Mouse (Mus musculus) heart, embryonic 16.5 days (tissue): Measurements from ENCODE around the gene Srgn. TPM values are rescaled to one million over a fixed set of nuclear protein-coding genes. Genes with fewer than 3 reads are reported as not detected.

ENCODE experiments used
- ATAC-seq: fragments of 200-750 bp; cut with Nextera tagmentation; replicated peaks from 2 replicates; pipeline ENCODE4 v1.8.0; 2017; ENCODE audit warnings: moderate number of reproducible peaks; ENCODE audit not compliant: insufficient read depth, low FRiP score; ENCODE audit errors: extremely low read depth
- H3K27ac ChIP-seq: fragments of 300-500 bp; sonication (generic); 2 replicates; pipeline ENCODE4 v1.5.1; 2014; ENCODE audit warnings: mild to moderate bottlenecking, low read length, control low read depth, moderate library complexity
- H3K27me3 ChIP-seq: fragments of 300-500 bp; sonication (generic); 2 replicates; pipeline ENCODE4 v1.6.1; 2014; ENCODE audit warnings: low read length, mixed read lengths; ENCODE audit not compliant: control insufficient read depth, insufficient read depth
- H3K36me3 ChIP-seq: fragments of 300-500 bp; sonication (generic); 2 replicates; pipeline ENCODE4 v1.6.1; 2014; ENCODE audit not compliant: control insufficient read depth, insufficient read depth
- H3K4me1 ChIP-seq: fragments of 300-500 bp; sonication (generic); 2 replicates; pipeline ENCODE4 v1.6.1; 2014; ENCODE audit warnings: low read length, mixed read lengths; ENCODE audit not compliant: control insufficient read depth, insufficient read depth
- H3K4me2 ChIP-seq: fragments of 300-500 bp; sonication (generic); 2 replicates; pipeline ENCODE4 v1.6.1; 2014; ENCODE audit warnings: low read depth, mild to moderate bottlenecking, control low read depth, low read length
- H3K4me3 ChIP-seq: fragments of 300-500 bp; sonication (generic); 2 replicates; pipeline ENCODE4 v1.5.1; 2014; ENCODE audit warnings: mild to moderate bottlenecking, control low read depth, low read length
- H3K9ac ChIP-seq: fragments of 300-500 bp; sonication (generic); 2 replicates; pipeline ENCODE4 v1.6.1; 2014; ENCODE audit warnings: low read length, control low read depth
- H3K9me3 ChIP-seq: fragments of 300-500 bp; sonication (generic); replicated peaks from 2 replicates; pipeline ENCODE4 v1.6.1; 2016; ENCODE audit warnings: low read length; ENCODE audit not compliant: control insufficient read depth
- WGBS: fragments of 180-500 bp; shearing (Covaris S2); extraction: QIAGEN DNeasy Blood & Tissue Kit; methylation state at CpG from one replicate; pipeline ENCODE4 v1.1.7; 2014; 5-methylcytosine and 5-hydroxymethylcytosine counted together
- polyA plus RNA-seq: library from polyadenylated mRNA; unstranded; fragments of >200 nt; fragmentation: Nextera tagmentation; extraction: Ambion mirVana; gene quantifications from 2 replicates; pipeline ENCODE4 v1.2.1, GENCODE M21; 2015

Srgn gene
- polyA plus RNA-seq, 1 experiment from 2014 or later: 28.8 TPM

DNA sequence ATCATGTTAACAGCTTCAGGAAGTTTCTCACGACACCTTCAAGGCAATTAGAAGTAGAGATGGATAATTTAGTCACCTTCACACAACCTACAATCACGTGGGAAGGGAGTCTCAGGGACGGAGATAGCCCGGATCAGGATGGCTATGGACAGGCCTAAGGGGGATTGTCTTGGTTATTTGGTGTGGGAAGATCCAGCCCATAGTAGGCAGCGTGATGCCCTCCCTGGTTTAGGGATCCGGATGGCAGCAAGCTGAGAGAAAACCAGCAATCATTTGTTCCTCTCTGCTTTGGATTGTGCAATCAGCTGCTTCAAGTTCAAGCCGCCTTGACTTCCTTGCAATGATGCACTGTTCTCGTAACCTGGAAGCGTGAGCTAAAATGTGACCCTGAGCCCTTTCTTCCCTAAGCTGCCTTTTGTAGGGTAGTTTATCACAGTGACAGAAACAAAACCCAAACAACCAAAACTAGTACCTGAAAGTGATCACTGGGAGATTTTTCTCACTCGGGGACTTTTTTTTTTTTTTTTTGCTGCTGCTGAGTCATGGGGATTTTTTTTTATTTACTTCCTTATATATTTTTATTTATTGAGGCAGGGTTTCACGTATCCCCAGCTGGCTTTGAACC lies 18.1 kb downstream of the Srgn start:
- H3K9ac ChIP-seq: no peak overlapping the region
- no peak overlapping the region for H3K4me3 ChIP-seq
- ATAC-seq: no peak
- H3K4me2 ChIP-seq: peak overlapping the region; percentile 74; the same call in 1 of the 2 replicates
- no peaks in the 10 kb centered on the region for H3K9me3 ChIP-seq
- 0 out of 2 replicates have a peak, but pooled peaks cover 2% of the 10 kb centered on the region for H3K4me1 ChIP-seq
- peak overlapping the region; percentile 45 for H3K27ac ChIP-seq
- H3K27me3 ChIP-seq: no peaks in the 10 kb centered on the region
- 57% methylated on average over 11 of the region's 11 CpGs for WGBS
- no peaks in the 10 kb centered on the region for H3K36me3 ChIP-seq

DNA sequence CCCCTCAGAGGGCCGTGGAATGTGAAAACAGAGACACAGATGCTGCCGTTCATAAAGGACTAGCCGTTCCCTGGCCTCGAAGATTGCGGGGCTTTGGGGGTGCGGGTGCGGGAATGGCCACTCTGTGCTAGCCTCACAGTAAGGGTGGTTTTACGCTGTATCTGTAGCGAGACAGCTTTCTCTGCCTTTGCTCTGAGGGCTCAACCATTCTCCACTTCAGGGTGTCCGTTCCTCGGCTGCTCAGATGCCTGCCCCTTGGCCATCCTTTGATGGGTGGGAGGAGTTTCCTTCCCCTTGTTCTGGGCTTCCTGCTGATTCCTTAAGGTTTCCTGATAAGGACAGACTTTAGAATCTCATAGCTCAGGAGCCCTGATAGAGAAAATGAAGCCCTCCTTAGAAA lies 18.8 kb downstream of the Srgn start:
- Histone ChIP-seq H3K27me3 (no peaks in the 10 kb centered on the region), H3K9ac (peak overlapping the region; percentile 45; the same call in 1 of the 2 replicates), H3K4me2 (peak overlapping the region; percentile 74), H3K4me3 (peak overlapping the region; percentile 42), H3K27ac (peak overlapping the region; percentile 45), H3K36me3 (no peaks in the 10 kb centered on the region), H3K9me3 (no peaks in the 10 kb centered on the region), H3K4me1 (0 out of 2 replicates have a peak, but pooled peaks cover 2% of the 10 kb centered on the region)
- WGBS: 5% methylated on average over 11 of the region's 11 CpGs
- peak; percentile 37; the same call in 1 of the 2 replicates for ATAC-seq

DNA sequence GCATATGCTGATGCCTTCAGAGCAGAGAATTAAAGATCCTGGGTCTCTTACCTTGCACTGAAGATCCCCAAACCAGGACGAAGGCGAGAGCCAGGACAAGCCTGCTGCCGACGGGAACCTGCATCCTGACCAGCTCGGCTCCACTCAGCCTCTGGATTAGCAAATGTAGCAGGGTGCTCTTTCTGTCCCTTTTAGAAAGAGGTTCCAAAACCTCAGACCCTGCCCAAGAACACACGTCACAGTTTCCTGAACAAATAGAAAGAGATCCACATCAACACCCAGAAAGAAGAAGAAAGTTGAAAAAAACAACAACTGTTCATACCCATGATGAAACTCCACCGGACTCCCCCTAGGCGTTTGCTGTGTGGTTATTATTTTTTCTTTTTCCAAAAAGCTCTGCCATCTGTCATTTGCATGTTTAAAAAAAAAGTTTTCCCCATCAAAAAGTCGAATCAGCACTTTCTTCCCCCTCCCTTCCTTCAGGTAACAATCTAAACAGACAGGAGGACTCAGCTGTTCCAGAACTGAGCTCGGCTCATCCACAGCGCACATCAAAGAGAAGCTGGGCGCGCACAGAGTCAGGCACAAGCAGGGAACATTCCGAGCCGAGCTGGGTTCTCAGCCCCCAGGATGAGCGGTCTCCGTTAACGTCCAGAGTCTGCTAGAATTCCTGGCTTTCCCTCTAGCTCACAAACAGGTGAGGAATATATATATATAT lies 19.5 kb downstream of the Srgn start:
- Histone ChIP-seq H3K4me1 (0 out of 2 replicates have a peak, but pooled peaks cover 2% of the 10 kb centered on the region), H3K27me3 (no peaks in the 10 kb centered on the region), H3K4me2 (peak overlapping the region; percentile 74), H3K9me3 (no peaks in the 10 kb centered on the region), H3K27ac (peak overlapping the region; percentile 40), H3K36me3 (no peaks in the 10 kb centered on the region), H3K4me3 (peak overlapping the region; percentile 42), H3K9ac (peak overlapping the region; percentile 46)
- WGBS: 10% methylated on average over 18 of the region's 18 CpGs
- no peak for ATAC-seq

DNA sequence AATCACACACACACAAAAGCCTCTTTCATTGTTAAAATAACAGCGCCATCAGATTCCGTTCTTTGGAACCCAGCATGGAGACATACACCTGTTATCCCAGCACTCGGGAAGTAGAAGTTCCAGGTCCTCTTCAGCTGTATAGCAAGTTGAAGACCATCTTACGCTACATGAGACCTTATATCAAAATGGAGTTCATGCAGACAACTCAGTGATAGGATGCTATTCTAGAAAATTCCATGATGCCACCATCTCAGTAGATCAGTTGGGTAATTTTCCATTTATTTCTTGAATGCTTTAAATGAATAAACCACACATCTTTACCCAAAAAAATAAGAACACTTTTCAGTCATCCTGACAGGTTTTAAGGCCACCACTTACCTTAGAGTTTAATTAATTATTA lies 20.2 kb downstream of the Srgn start:
- H3K9me3 ChIP-seq: no peaks in the 10 kb centered on the region
- peak overlapping the region; percentile 18 for H3K4me3 ChIP-seq
- no peak overlapping the region for H3K27ac ChIP-seq
- H3K9ac ChIP-seq: no peak overlapping the region
- H3K27me3 ChIP-seq: no peaks in the 10 kb centered on the region
- 0 out of 2 replicates have a peak, but pooled peaks cover 2% of the 10 kb centered on the region for H3K4me1 ChIP-seq
- ATAC-seq: no peak
- 86% methylated on average over 4 of the region's 4 CpGs for WGBS
- H3K36me3 ChIP-seq: no peaks in the 10 kb centered on the region
- peak overlapping the region; percentile 74 for H3K4me2 ChIP-seq

DNA sequence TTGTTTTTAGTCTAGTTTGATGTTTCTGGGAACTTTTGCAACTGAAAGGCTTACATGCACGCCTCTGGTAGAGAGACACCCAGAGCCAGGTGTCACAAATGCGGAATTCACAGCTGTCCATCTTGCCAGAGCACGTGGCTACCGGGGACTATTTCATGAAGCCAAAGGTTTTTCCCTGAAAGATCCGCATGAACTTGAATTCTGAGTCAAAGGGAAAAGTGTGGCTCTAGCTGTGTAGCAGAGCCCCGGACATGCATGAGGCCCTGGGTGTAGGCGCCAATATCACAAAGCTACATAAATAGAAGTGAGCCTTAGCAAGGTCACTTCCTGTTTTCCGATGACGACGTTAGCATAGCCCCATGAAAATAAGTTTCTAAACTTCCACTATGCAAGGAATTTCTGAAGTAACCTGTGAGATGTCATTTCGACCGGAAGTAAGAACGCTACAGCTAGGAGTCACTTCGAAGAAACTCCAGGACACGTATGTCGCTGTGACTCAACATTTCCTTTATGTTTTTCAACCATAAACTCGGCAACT lies 21.2 kb downstream of the Srgn start:
- peak overlapping the region; percentile 36 for H3K4me2 ChIP-seq
- 62% methylated on average over 17 of the region's 17 CpGs for WGBS
- H3K36me3 ChIP-seq: no peaks in the 10 kb centered on the region
- peak overlapping the region; percentile 20 for H3K4me3 ChIP-seq
- H3K9ac ChIP-seq: no peak overlapping the region
- 0 out of 2 replicates have a peak, but pooled peaks cover 2% of the 10 kb centered on the region for H3K4me1 ChIP-seq
- H3K9me3 ChIP-seq: no peaks in the 10 kb centered on the region
- no peaks in the 10 kb centered on the region for H3K27me3 ChIP-seq
- ATAC-seq: no peak
- H3K27ac ChIP-seq: peak overlapping the region; percentile 15

DNA sequence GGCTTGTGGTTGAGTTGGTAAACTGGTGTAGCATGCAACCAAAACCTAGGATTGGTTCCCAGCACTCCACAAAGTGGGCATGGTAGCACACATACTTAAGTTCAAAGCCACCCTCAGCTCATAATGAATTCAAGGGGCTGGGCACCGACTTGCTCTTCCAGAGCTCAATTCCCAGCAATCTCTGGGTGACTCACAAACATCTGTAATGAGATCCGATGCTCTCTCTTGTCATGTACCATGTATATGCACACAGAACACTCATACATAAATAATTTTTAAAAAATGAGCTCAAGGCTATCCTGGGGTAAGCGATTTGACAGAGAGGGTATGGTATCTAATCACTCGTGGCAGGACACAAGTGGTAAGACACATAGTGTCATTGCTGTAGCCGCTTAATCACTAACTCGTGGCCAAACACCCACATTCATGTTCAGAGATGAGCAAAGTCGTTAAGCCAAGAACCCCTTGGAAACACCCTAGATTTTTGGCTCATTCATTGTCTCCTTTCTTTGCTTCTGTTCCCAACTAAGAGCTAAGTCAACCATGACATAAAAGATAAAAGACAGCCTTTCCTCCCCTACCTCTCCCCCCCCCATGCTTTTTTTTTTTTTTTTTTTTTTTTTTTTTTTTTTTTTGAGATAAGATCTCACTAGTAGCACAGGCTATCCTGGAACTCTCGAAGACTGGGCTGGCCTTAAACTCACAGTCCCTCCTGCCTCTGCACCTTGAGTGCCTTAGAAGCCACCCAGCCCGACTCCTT lies 21.8 kb downstream of the Srgn start:
- H3K4me1 ChIP-seq: peaks cover 2% of the 10 kb centered on the region; the same call in 1 of the 2 replicates
- H3K27ac ChIP-seq: peak overlapping the region; percentile 15
- H3K4me3 ChIP-seq: no peak overlapping the region
- no peaks in the 10 kb centered on the region for H3K9me3 ChIP-seq
- H3K36me3 ChIP-seq: no peaks in the 10 kb centered on the region
- H3K9ac ChIP-seq: no peak overlapping the region
- H3K27me3 ChIP-seq: no peaks in the 10 kb centered on the region
- no peak for ATAC-seq
- 76% methylated on average over 9 of the region's 9 CpGs for WGBS
- no peak overlapping the region for H3K4me2 ChIP-seq

DNA sequence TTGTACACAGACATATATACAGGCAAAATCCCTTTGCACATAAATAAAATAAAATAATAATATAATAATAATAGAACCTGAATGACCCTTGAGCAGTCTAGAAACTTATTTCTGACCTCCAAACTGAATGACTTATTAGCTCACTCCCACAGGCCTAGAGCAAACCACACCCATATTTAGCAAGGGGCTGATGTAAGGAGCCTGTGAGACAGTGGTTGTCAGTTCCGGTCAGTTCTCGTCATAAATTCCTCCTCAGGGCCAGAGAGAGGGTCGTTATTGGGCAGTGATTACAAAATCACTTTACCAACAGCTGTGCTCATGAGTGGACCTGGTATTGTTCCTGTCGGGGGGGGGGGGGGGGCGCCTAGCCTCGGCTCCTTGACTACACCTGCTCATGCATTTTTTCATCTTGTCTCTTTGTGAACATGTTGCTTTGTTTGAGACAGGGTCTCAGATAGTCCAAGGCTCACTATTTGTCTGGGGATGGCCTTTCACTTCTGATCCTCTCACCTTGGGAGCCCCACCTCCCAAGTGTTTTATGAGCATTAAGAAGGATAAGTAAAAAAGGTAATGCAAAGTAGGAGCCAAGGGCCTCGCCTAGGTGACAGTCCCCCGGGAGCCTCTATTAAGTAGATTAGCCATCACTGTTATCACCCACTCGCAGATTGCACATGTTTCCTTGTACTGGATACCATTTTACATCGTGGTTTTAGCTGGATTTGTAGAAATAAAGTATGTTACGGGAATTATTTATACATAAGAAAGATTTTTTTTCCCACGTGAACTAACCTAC lies 23.2 kb downstream of the Srgn start:
- no peak for ATAC-seq
- peaks cover 2% of the 10 kb centered on the region; the same call in 1 of the 2 replicates for H3K4me1 ChIP-seq
- WGBS: 63% methylated on average over 12 of the region's 12 CpGs
- H3K4me2 ChIP-seq: no peak overlapping the region
- no peaks in the 10 kb centered on the region for H3K27me3 ChIP-seq
- no peak overlapping the region for H3K27ac ChIP-seq
- H3K9ac ChIP-seq: no peak overlapping the region
- no peaks in the 10 kb centered on the region for H3K9me3 ChIP-seq
- H3K36me3 ChIP-seq: no peaks in the 10 kb centered on the region
- H3K4me3 ChIP-seq: no peak overlapping the region

DNA sequence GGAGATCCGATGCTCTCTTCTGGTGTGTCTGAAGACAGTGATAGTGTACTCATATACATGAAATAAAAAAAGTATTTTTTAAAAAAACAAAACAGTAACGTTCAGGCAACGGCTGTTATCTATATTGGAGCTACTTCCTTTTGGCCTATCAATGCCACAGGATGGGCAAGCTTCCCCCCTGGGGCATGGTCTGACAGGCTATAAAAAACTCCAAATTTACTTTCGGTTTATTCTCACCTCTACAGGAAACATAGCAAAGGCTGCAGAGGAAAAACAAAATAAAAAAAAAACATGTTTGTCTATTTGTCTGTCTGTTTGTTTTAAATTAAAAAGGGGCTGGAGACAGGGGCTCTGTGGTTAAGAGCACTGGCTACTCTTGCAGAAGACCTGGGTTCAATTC lies 23.9 kb downstream of the Srgn start:
- no peaks in the 10 kb centered on the region for H3K27me3 ChIP-seq
- ATAC-seq: no peak
- WGBS: 40% methylated on average over 4 of the region's 4 CpGs

More for the DNA sequence above, 23.9 kb downstream of the Srgn start:
- Histone ChIP-seq H3K9ac (no peak overlapping the region), H3K4me1 (peaks cover 2% of the 10 kb centered on the region; the same call in 1 of the 2 replicates), H3K4me2 (no peak overlapping the region), H3K9me3 (no peaks in the 10 kb centered on the region), H3K27ac (no peak overlapping the region), H3K4me3 (no peak overlapping the region), H3K36me3 (no peaks in the 10 kb centered on the region)
